Mouse (Mus musculus): ENCODE data around the gene Rec8.
A peak's percentile ranks its signal among the peaks of the same experiment; 100 is the strongest.

The Rec8 gene

DNA sequence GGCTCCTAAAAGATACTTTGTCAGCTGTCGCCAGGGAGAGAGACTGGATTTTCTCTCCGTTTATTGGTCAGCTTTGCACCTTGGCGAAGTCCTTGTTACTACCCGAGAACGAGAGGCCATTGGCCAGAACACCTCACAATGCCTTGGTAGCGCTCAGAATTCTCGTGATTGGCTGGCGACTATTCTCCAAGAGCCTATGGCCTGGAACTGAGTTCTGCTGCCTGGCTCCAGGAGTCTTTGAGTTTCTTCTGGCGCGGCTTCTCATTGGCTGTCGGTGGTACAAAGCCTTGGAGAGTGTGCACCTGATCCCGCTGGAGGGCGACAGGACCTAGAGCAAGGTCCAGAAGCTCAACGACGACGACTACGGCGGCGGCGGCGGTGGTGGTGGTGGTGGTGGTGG lies at the start of gene Rec8:
TSS of gene Rec8 (plus strand) at position 216 of the 400 bp plus-strand sequence.
- no peak for DNase-seq (ENCODE audit: low spot score)

DNA sequence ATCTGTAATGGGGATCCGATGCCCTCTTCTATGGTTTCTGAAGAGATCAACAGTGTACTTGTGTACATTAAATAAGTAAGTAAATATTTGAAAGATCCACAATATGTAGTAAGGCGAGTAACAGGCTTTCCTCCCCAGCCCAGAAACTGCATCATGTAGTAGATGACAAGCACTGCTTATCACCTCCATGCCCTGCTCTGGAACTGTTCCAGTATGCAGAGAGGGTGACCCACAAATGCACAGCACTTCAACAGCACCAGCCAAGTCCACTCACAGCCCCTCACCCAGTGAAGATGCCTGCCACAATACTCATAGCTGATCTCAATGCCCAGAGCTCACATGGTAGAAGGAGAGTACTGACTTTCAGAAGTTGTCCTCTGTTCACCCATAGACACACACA lies 47.2 kb upstream of the Rec8 start:
- DNase-seq (ENCODE audit: low spot score), result no peak

DNA sequence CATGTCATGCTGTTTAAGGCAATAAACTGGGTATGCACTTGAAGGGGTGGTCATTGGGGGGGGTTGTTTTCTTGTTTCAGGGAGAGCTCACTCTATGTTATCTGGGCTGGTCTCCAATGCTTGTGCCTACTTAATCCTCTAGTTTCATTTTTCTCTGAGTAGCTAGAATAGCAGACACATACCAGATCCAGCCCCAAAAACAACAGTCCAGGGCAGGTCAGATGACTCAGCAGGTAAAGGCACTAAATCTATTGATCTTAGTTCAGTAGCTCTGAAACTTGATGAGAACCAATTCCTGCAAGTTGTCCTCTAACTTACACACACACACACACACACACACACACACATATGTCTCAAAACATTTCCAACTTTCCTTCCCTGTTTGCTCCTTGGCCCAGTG lies 46.1 kb upstream of the Rec8 start:
- DNase-seq (ENCODE audit: low spot score), result no peak

DNA sequence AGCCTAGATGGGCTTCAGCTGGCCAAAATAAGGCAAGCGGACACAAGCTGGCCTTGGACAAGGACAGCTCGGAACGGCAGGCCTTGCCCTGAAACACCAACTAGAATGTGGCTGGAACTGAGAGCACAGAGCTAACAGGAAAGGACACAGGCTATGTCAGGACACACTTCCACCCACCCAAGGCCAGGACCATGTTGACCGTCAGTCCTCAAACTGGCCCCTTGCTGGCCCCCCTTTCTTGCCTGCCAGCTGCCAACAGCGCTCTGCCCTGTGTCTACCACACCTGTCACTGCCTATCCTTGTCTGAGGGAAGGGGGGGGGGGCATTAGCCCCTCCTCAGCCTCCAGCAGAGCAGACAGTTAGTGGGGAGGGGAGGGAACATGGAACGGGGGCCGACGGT lies 42.5 kb upstream of the Rec8 start, which contains the start of gene Fitm1:
TSS of gene Fitm1 (plus strand) at position 316 of the 400 bp plus-strand sequence.
- DNase-seq (ENCODE audit: low spot score), result no peak

DNA sequence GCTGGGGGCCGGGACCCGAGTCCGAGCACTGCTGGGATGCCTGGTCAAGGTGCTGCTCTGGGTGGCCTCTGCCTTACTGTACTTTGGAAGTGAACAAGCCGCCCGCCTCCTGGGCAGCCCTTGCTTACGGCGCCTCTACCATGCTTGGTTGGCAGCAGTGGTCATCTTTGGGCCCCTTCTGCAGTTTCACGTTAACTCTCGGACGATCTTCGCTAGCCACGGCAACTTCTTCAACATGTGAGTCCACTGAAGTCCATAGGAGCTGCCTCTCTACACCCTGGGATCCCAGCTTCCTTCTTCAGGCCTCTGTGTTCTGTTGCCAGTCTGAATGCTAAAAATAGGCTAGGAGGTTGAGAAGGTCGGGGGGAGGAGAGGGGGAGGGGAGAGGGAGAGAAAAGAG lies 42.1 kb upstream of the Rec8 start:
- no peak for DNase-seq (ENCODE audit: low spot score)

DNA sequence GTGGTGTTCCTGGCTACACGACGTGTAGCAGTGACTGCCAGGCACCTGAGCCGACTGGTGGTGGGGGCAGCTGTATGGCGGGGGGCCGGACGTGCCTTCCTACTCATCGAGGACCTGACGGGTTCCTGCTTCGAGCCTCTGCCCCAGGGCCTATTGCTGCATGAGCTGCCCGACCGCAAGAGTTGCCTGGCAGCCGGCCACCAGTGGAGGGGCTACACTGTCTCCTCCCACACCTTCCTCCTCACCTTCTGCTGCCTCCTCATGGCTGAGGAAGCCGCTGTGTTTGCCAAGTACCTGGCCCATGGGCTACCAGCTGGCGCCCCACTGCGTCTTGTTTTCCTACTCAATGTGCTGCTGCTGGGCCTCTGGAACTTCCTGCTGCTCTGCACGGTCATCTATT lies 41.5 kb upstream of the Rec8 start:
- no peak for DNase-seq (ENCODE audit: low spot score)

DNA sequence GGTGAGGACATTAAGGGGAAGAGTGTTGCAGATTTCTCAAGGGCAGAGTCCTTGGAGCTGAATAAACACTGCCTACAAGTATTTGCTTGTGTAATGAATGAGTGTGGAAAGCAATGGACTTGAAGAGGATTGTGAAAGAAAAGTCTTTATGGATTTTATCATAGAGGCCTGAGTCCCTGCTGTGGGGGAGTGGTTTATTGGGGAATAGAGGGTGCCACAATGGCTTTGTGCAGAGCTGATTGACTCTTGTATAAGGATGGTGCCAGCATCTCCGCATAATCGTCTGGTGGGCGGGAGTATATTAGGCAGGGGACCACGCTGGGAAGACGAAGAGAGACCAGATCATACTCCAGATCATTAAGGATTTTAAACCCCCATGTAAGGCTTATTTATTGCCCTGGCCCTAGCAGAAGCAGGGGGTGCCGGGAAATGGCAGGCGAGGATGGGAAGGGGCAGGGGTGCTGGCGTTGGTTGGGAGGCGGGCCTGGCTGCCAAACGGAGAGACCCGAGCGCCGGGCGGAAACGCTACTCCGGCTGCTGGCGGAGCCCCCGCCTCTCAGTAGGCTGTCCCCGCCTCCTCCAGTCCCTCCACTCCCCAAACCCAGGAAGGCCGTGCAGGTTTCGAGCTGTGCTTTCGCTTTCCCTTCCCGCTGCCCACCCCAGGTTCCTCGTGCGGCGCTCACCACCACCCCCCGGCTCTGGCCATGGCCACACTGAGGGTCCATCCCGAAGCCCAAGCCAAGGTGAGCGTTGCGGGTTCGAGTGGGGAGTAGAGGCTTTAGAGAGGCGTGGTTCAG lies 39.8 kb upstream of the Rec8 start, which contains the start of gene Psme1:
TSS of gene Psme1 (plus strand) at position 253 of the 797 bp plus-strand sequence.
- peak; percentile 60 for DNase-seq (ENCODE audit: low spot score)

DNA sequence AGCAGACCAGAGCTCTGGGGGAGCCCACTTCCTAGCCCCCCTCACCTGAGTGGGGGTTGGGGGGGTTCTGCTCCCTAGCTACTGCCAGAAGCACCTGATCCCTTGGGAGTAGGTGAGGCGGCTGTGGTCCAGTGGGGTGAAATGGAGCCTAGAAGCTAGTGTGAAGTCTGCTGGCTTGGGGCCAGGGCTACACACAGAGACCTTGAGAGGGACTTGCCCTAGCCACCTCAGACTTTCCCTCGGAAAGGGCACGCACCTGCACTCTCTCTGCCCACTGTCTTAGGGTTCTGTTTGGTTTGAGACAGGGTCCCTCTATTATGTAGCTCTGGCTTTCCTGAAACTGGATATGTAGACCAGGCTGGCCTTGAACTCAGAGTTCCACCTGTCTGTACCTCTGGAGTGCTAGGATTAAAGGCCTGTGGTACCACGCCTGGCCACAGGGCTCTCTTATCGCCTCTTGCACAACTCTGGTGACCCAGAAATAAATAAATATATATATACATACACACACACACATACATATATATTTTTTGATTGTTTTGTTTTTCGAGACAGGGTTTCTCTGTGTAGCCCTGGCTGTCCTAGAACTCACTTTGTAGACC lies 39.1 kb upstream of the Rec8 start:
- DNase-seq (ENCODE audit: low spot score), result peak; percentile 48

DNA sequence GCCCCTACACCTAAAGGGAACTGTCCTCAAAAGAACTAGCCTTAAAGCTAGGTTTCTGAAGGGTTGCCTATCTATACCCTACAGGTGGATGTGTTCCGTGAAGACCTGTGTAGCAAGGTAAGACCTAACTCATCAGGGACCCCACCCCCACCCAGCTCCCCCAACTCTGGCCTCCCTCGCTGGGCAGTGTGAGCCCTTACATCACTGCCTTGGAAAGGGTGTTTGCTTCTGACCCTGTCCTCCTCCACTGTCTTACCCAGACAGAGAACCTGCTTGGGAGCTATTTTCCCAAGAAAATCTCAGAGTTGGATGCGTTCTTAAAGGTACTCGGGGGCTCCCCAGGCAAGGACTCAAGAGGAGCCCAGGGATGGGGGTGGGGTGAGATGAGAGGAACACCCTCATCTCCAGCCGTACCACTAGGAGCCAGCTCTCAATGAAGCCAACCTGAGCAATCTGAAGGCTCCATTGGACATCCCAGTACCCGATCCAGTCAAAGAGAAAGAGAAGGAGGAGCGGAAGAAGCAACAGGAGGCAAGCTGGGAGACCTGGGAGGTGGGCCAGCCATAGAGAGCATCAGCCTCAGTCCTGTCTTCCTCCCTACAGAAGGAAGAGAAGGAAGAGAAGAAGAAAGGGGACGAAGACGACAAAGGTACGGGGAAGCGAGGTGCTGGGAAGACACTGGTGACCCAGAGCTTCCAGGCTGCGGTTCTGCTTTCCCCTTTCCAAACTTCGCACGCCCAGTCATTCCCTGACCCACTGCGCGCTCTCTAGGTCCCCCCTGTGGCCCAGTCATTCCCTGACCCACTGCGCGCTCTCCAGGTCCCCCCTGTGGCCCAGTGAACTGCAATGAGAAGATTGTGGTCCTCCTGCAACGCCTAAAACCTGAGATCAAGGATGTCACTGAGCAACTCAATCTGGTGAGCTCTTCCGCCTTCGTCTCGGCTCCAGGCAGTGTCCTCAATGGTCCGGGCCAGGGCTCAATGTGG lies 38.0 kb upstream of the Rec8 start:
- DNase-seq (ENCODE audit: low spot score), result no peak

DNA sequence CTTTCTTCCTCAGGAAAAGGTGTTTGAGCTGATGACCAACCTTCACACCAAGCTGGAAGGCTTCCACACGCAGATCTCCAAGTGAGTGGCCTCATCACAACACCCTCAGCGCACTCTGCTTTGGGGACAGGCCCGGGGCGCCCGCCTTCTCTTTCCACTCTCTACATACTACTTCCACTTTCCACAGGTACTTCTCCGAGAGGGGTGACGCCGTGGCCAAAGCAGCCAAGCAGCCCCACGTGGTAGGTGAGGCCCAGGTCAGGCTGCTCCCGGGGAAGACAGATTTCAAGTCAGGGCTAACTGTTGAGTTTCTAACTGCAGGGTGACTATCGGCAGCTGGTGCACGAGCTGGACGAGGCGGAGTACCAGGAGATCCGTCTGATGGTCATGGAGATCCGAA lies 37.1 kb upstream of the Rec8 start:
- DNase-seq (ENCODE audit: low spot score), result no peak

DNA sequence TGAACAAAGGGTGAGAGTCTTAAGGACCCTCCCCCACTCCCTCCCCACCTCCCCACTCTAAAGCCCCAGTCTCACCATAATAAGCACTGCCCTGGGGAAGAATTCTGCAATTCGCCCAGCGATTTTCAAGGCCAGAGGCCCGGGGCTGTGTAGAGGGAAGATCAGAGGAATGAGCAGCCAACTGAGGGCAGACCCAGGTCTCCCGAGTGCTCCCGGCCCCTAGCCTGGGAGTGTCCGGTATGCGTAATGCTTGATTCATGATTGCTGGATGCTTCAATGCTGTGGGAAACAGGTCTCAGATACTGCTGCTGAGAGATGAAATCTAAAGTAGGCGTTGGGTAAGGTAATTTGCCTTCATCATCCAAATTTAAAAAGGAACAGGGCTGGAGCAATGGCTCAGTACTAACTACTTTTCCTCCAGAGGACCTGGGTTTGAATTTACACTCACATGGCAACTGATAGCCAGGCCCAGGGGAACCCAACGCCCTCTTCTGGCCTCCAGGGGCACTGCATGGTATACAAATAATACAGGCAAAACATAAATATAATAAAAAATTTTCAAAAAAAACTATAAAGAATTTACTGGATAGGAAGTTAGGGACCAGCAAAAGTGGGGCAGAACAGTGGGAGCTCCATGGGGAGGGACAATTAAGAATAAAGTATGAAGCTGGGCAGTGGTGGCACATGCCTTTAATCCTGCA lies 35.7 kb upstream of the Rec8 start:
- no peak for DNase-seq (ENCODE audit: low spot score)

DNA sequence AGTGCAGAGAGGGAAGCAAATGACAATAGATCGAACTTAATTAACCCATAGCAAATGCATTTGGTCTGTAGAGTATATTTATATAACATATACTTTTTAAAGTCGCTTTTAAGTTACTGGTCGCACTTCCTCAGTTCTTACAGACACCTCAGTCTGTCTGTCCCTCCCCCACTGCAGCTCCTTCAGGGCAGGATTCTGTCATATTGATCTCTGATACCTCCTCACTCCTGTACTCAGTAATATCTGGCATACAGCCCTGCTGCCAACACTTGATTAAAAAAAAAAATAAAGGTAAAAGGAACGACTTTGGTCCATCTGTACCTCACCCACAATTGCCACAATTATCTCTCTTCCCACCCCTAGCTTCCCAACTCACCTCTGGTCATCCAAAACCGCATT lies 33.5 kb upstream of the Rec8 start:
- DNase-seq (ENCODE audit: low spot score), result no peak

DNA sequence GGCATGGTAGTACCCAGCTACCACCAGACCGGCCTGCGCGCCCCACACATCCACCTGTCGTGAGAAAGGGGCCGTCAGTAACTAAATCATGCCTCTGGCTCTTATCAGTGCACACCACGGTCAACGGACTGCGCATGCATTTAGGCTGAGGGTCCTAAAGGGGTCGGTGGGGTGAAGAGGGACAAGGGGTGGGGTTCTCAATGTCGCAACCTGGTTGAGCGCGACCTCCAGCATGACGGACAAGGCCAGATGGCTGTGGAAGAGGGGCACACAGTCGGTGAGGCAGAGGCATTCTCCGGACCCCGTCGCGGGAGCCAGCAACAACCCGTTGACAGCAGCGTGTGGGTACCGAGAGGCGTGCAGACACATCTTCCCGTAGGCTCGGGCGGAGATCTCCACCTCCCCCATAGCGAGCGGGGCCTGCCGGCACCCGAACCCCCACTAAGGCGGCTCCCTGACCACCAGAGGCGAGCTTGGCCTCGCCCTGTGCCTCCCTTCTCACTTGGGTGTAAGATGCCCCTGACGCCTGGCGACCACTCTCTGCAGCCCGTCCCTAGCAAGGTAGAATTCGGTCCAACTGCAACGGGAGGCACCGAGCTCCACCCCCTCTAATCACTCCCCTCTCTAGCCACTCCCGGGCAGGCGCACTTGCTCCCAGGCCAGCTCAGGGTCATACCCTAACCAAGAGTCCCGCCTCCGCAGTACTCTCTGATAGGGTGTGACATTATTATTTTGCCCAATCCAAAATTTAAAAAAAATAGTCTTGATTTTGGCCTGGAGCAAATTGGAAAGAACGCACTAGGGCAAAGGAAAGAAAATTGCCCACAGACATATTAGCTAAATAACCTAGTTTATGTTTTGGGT lies 32.9 kb upstream of the Rec8 start, which contains the start of gene Emc9:
TSS of gene Emc9 (minus strand) at position 601 of the 864 bp plus-strand sequence.
- DNase-seq (ENCODE audit: low spot score), result peak; percentile 64

DNA sequence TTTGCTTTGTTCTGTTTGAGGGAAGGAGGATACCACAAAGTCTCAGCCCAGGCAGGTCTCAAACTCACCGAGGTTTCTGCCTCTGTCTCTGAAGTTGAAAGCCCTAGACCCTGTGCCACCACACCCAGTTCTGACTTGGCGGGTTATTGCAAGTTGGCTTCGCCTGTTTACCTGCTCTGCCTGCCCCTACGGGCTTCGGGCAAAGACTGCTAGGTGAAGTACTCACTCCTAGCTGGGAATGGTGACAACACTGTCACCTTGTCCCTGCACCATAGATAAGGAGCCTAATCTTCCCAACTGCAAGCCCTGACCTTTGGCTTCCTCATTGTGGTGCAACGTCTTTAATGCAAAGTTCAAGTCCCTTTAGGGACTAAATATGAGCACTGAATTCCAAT lies 32.3 kb upstream of the Rec8 start:
- DNase-seq (ENCODE audit: low spot score), result no peak

DNA sequence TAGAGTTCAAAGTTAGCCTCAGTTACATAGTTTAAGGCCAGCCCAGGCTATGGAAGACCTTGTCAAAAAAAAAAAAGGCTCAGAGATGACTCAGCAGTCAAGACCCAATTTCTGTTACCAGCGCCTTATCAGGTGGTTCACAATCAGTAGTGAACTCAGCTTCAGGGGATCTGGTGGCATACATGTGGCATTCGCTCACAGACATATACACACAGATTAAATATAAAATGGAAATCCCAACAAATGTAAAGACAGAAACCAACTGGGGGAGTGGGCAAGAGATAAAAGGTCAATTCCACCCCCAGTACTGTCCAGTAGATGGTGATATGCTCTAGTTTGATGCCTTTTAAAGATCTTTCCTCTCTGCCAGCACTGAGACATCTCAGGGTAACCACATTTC lies 31.7 kb upstream of the Rec8 start:
- DNase-seq (ENCODE audit: low spot score), result no peak

DNA sequence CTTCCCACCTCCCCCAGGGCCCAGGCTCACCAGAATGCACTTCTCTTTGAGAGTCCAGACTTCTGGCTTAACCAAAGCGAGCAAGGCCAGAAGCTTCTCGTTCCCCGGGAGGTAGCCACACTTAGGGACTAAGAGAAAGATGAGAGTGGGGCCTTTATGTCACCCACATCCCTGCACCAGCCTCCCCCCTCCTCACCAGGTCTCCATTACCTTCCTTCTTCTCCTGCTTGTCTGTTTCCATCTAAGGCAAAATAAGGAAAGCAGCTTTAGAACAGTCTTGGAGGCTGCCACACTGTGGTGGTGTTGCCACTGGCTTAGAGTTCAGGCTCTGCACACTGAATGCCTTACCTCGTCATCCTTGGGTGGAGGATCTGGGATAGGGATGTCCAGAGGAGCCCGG lies 28.6 kb upstream of the Rec8 start:
- no peak for DNase-seq (ENCODE audit: low spot score)

DNA sequence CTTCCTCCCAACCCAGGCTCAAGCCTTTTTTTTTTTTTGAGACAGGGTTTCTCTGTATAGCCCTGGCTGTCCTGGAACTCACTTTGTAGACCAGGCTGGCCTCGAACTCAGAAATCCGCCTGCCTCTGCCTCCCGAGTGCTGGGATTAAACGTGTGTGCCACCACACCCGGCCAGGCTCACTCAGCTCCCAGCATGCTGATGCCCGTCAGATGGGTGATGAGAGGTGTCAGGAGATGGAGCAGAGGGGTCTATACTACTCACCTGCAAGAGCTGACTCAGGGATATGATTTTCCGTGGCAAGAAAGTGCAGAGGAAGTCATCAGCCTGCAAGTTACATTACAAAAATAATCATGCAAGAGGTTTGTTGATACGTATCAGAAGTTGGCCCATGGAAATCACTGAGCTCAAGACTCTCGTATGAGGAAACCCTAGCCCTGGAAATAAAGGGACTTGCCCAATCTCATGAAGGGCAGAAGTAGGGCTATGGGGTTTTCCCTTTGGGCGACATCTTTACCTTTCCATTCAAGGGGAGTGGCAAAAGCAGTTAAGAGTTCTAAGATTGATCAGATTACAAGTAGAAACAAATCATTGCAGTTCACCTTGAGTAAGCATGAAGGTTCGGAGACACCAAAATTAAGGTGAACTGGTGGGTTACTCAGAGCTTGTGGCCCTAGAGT lies 27.9 kb upstream of the Rec8 start:
- DNase-seq (ENCODE audit: low spot score), result no peak

DNA sequence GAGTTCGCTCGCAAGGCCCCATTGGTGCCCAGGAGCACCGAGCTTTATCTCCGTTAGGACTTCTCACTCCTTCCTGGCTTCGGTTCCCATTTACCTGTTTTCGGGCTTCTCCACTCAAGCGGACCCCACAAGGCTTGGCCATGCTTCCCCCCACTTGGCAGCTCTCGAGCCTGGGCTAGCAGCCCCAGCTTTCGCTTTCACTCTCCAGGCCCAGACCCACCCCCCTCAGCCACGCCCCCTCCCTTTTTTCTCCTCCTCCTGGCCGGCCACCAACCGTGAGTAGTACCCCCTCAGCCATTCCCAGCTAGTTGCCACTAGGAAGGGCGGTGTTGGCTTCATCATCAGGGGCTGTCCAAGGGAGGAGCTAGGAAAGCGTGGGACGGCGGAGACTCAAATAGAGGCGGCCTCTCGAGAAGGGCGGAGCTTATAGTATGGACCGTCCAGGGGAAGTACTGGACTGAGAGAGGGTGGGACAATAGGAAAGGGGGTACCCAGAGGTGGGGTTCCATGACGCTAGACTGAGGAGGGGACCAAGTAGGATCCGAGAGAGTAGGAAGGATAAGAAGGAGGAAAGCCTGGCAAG lies 27.0 kb upstream of the Rec8 start, which contains the start of gene Psme2:
TSS of gene Psme2 (minus strand) at position 366 of the 583 bp plus-strand sequence.
- DNase-seq (ENCODE audit: low spot score), result peak; percentile 82

DNA sequence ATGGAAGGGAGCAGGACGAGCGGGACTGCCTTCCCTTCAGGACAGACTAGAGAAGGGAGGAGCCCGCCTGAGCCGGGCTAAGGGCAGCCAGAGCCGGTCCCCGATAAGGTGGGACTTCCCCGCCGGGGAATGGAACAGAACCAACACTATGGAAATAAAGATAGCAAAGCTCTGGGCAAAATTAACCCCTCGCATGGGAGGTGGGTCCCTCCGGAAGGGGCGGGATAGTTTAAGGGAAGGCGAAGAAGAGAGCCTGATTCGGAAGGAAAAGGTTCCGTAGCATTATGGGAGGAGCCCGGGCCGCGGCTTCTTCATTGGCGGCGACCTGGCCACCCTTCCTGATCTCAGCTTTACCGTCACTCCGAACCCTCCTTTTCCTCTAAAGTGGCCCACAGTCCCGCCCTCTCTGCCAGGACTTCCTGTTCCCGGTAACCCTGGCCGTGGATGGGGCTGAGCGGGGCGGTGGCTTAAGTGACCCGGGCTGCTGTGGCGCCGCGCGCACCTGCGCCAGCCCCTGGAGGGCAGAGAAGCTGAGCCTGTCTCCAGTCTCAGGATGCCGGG lies 26.4 kb upstream of the Rec8 start, which contains the start of gene Rnf31:
TSS of gene Rnf31 (plus strand) at position 378 of the 561 bp plus-strand sequence.
- peak; percentile 82 for DNase-seq (ENCODE audit: low spot score)

Measured in urinary bladder, postnatal 25 days (tissue).